Mouse (Mus musculus) gastrocnemius, adult 18-20 months (tissue): ENCODE measurements at regions not wholly inside any gene's neighbourhood (a gene's known extent, or its start where the extent isn't known, plus 50 kb on each side); places are given as distances from the start of the nearest gene placed in this dataset.

Experiments used
- DNase-seq: peaks from one replicate; pipeline ENCODE4 v3.0.0; 2021; ENCODE audit warnings: low spot score

DNA sequence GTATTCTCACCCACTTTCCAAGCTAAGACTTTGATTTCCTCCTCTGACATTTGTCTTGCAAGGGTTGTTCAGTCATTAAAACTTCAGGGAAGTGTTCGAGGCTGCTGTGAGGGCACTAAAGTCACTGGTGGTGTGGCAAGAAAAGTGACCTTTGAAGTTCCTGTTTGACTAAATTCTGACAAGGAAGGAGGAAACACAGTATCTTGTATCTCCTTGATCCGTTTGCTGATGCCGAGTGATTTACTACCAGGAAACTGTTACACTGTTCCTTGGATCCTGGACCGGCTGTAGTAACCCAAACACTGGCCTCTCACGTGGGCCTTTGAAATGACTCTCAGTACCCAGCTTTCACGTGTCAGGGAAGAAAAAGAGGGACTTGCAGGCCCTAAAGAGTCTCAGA lies 53.5 kb upstream of the Ralgapa2 start:
- no peak for DNase-seq

GRCm38 (mm10) chr2:146568171-146568842 lies 56.2 kb upstream of the Ralgapa2 start:
- DNase-seq, result no peak

- no peak for DNase-seq
Observed at GRCm38 (mm10) chr2:146571036-146571435, 58.9 kb upstream of the Ralgapa2 start.

GRCm38 (mm10) chr2:146571857-146572256 lies 59.7 kb upstream of the Ralgapa2 start:
- DNase-seq, result no peak

- no peak for DNase-seq
Observed at GRCm38 (mm10) chr2:146575610-146576297, 63.6 kb upstream of the Ralgapa2 start.

- DNase-seq, result no peak
Observed at GRCm38 (mm10) chr2:146576298-146576905, 64.3 kb upstream of the Ralgapa2 start.

DNA sequence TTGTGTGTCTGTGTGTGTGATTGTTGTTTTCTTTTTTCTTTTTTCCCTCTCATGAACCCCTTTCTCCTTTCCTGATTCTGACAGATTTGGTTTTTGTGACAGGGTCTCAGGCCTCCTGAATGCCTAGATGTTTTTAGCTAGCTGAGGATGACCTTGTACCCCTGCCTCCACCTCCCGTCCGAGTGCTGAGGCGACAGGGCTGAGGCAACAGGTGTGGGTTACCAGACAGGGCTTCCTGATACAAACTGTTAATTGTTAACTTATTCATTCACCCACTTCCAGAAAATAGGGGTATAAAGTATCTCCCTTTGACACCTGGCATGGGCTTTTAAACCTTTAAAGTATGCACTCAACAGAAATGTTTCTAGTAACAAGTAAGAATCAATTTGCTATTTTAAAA lies 65.0 kb upstream of the Ralgapa2 start:
- DNase-seq, result no peak

- DNase-seq, result no peak
Observed at GRCm38 (mm10) chr2:146581220-146581619, 69.1 kb upstream of the Ralgapa2 start.

DNA sequence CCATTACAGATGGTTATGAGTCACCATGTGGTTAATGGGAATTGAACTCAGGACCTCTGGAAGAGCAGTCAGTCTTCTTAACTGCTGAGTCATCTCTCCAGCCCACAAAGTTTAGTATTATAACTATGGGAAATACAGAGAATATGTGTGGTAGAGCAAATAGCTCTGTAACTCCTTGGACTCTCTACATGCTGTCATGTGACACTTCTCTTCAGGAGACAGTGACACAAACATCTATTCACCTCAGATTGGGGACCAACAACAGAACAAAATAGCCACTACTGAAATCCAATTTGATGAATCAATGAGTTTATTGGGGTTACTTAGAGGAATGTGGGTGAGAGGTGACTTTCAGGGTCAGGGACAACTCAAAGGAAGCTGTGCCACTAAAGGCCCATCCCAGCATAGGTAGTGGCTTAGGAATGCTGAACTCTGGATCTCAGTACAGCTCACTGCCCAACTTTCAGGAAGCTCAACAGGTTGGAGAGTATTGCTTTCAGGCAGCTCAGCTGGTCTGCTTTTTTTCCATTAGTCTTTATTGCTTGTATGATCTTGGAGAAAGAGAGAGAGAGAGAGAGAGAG lies 71.8 kb upstream of the Ralgapa2 start:
- no peak for DNase-seq

- DNase-seq, result no peak
Observed at GRCm38 (mm10) chr2:146586381-146586780, 74.2 kb upstream of the Ralgapa2 start.

- no peak for DNase-seq
Observed at GRCm38 (mm10) chr2:146586981-146587380, 74.8 kb upstream of the Ralgapa2 start.

GRCm38 (mm10) chr2:146589860-146590259 lies 77.7 kb upstream of the Ralgapa2 start:
- no peak for DNase-seq

GRCm38 (mm10) chr2:146593291-146593690 lies 81.1 kb upstream of the Ralgapa2 start:
- no peak for DNase-seq

DNA sequence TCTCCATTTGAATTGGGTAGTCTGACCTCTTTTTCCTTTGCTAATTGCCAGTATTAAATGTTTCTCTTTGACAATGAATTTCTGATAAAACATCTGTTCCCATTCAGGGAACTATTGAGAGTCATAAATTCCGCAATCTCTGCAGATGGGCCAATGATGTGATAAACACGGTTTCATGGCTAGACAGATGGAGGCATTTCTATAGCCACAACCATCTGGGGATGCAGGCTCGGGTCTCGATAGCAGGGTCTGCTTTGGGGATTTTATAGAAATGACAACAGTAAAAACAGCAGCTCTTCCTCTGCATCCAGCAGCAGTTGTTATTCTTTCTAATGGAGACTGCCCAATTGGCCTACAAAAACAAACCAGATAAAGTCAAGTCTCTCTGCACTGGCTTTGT lies 82.1 kb upstream of the Ralgapa2 start:
- DNase-seq, result no peak

DNA sequence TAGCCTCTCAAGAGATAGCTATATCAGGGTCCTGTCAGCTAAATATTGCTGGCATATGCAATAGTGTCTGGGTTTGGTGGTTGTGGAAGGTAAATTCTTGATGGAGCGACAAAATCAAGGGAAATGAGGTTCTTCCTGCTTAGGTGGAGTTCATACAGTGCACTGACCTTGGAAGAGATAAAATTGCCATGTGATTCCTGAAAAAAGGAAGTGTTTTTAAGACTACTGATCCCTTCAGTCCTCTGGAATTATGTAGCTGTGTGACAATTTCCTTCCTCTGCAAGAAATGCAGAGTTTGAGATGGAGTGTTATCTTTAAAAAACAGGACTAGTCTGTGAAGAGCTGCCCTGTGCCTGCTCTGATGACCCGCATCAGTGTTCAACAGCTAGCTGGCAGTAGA lies 83.5 kb upstream of the Ralgapa2 start:
- DNase-seq, result no peak

GRCm38 (mm10) chr2:146606170-146606569 lies 94.0 kb upstream of the Ralgapa2 start:
- DNase-seq, result no peak

DNA sequence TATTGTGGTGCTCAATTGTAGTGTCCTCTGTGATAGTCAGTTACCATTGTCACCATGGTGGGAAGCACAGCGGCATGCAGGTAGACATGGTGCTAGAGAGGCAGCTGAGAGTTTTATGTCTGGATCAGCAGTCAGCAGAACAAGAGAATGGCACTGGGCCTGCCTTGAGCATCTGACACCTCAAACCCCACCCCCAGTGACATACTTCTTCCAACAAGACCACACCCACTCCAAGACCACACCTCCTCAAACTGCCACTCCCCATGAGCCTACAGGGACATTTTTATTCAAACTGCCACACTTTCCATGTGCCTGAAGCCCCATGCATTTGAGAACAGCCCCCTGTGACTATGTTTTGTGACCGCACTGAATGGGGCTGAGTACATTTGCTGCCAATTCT lies 98.8 kb upstream of the Ralgapa2 start:
- no peak for DNase-seq

DNA sequence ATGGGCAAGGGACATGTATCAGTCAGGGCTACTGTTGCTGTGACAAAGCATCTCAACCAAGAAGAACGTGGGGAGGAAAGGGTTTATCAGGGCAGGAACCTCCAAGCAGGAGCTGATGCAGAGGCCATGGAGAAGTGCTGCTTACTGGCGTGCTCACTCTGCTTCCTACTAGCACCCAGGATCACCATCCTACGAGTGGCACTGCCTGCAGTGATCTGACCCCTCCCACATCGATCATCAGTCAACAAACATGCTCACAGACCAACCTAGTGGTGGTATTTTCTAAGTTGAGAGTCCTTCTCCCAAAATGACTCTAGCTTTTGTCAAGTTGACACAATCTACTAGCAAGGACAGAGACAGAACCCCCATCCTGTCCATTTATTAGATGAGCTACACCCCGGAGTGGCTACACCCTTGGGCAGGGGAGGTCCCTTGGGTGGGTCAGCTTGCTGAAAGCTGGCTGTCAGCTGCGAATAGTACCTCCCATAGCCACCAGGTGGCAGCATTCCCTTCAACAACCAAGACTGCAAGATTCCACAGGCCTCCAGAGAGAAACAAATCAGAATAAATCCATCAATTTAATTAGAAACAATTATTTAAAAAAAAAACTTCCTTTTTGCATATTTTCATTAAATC lies 99.9 kb upstream of the Ralgapa2 start:
- peak; percentile 64 for DNase-seq

- DNase-seq, result peak; percentile 13
Observed at GRCm38 (mm10) chr2:146612522-146613288, 100.6 kb upstream of the Ralgapa2 start.

GRCm38 (mm10) chr2:146621167-146621566 lies 109.0 kb upstream of the Ralgapa2 start:
- peak; percentile 23 for DNase-seq

GRCm38 (mm10) chr2:146623052-146623451 lies 110.9 kb upstream of the Ralgapa2 start:
- DNase-seq, result no peak
